In the genomic region with DNA sequence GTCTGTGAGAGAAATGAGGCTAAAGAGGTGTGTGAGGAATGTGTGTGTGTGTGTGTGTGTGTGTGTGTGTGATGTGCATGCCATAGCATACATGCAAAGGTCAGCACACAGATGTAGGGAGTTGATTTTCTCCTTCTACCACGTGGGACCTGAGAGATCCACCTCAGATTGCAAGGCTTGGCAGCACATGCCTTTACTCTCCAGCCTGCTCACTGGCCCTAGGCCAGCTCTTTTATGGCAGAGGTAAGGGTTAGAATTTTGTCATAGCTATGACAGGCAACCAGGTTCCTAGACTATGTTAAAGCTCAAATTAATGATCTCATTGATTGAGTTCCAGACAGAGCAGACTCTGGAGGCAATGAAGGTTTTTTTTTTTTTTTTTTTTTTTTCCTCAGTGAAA, we compare ENCODE assay signal across 27 mouse cellular contexts. TPM values are rescaled to one million over a fixed set of nuclear protein-coding genes. Genes with fewer than 3 reads are reported as not detected.
DNase-seq lines count a peak whose midpoint lies in the region; ATAC-seq and TF ChIP-seq lines count a peak whose summit lies in the region.
"Had no signal": no experiment of that assay in that cellular context is flagged by ENCODE, and none has a peak within 500 bp of the region (broad histone marks: within the 10 kb centered on the region; RNA-seq: fewer than 3 reads in every experiment).

No protein-coding gene starts in this region.

- no peak for TF ChIP-seq CTCF in intestine, postnatal 0 days (IDR thresholded peaks at IDR 0.05; ENCODE audit: low read depth)

- H3K4me3 ChIP-seq in hindbrain, embryonic 14.5 days (replicated peaks; ENCODE audit: low read length): no peak overlapping the region
- no peak overlapping the region for H3K4me3 ChIP-seq in hindbrain, embryonic 12.5 days
- H3K4me3 ChIP-seq in lung, embryonic 15.5 days: no peak overlapping the region
- no peak overlapping the region for H3K4me3 ChIP-seq in intestine, postnatal 0 days (ENCODE audit: low read depth, low read length)
- H3K4me3 ChIP-seq: heart, embryonic 15.5 days; layer of hippocampus, adult 2 months; liver, embryonic 13.5 days; midbrain, embryonic 10.5 days; myocyte; neural tube, embryonic 15.5 days had no signal

- H3K27ac ChIP-seq in hindbrain, embryonic 14.5 days: no peak overlapping the region
- no peak overlapping the region for H3K27ac ChIP-seq in hindbrain, embryonic 12.5 days
- no peak overlapping the region for H3K27ac ChIP-seq in lung, embryonic 15.5 days
- no peak overlapping the region for H3K27ac ChIP-seq in intestine, postnatal 0 days (ENCODE audit: low read depth, low read length)
- H3K27ac ChIP-seq: heart, embryonic 15.5 days; hindbrain, postnatal 0 days; layer of hippocampus, adult 2 months; liver, embryonic 13.5 days; midbrain, embryonic 10.5 days; neural tube, embryonic 15.5 days had no signal

- H3K4me2 ChIP-seq in hindbrain, embryonic 14.5 days (replicated peaks): no peak overlapping the region
- no peak overlapping the region for H3K4me2 ChIP-seq in hindbrain, embryonic 12.5 days (replicated peaks)
- no peak overlapping the region for H3K4me2 ChIP-seq in lung, embryonic 15.5 days
- H3K4me2 ChIP-seq in intestine, postnatal 0 days (replicated peaks; ENCODE audit: low read depth): no peak overlapping the region
- H3K4me2 ChIP-seq: heart, embryonic 15.5 days; liver, embryonic 13.5 days; neural tube, embryonic 15.5 days had no signal

- H3K4me1 ChIP-seq in hindbrain, embryonic 14.5 days (replicated peaks; ENCODE audit: control insufficient read depth, insufficient read depth, low read length): peaks cover 15% of the 10 kb centered on the region; the same call in 1 of the 2 replicates
- H3K4me1 ChIP-seq in hindbrain, embryonic 12.5 days: peaks cover 17% of the 10 kb centered on the region
- peaks cover 35% of the 10 kb centered on the region for H3K4me1 ChIP-seq in lung, embryonic 15.5 days
- H3K4me1 ChIP-seq in intestine, postnatal 0 days (replicated peaks; ENCODE audit: control insufficient read depth, insufficient read depth, low read length): no peaks in the 10 kb centered on the region

- WGBS in hindbrain, embryonic 14.5 days: 63% methylated on average over 1 of the region's 1 CpGs
- 54% methylated on average over 1 of the region's 1 CpGs for WGBS in hindbrain, embryonic 12.5 days
- WGBS in lung, embryonic 15.5 days: 6% methylated on average over 1 of the region's 1 CpGs
- WGBS in intestine, postnatal 0 days: 38% methylated on average over 1 of the region's 1 CpGs

- H3K27me3 ChIP-seq in hindbrain, embryonic 14.5 days (ENCODE audit: control insufficient read depth, insufficient read depth, low read length): no peaks in the 10 kb centered on the region
- H3K27me3 ChIP-seq in hindbrain, embryonic 12.5 days: no peaks in the 10 kb centered on the region
- H3K27me3 ChIP-seq in lung, embryonic 15.5 days: no peaks in the 10 kb centered on the region
- no peaks in the 10 kb centered on the region for H3K27me3 ChIP-seq in intestine, postnatal 0 days (replicated peaks; ENCODE audit: control insufficient read depth, insufficient read depth, low read length)
- H3K27me3 ChIP-seq: heart, embryonic 15.5 days; liver, embryonic 13.5 days; neural tube, embryonic 15.5 days had no signal

- no peaks in the 10 kb centered on the region for H3K9me3 ChIP-seq in hindbrain, embryonic 14.5 days (ENCODE audit: control insufficient read depth, low read length)
- no peaks in the 10 kb centered on the region for H3K9me3 ChIP-seq in hindbrain, embryonic 12.5 days (replicated peaks)
- no peaks in the 10 kb centered on the region for H3K9me3 ChIP-seq in lung, embryonic 15.5 days
- H3K9me3 ChIP-seq in intestine, postnatal 0 days (ENCODE audit: control insufficient read depth): no peaks in the 10 kb centered on the region
- H3K9me3 ChIP-seq: heart, embryonic 15.5 days; liver, embryonic 13.5 days; midbrain, embryonic 10.5 days; neural tube, embryonic 15.5 days had no signal

- H3K36me3 ChIP-seq in hindbrain, embryonic 14.5 days (replicated peaks; ENCODE audit: control insufficient read depth, insufficient read depth): no peaks in the 10 kb centered on the region
- no peaks in the 10 kb centered on the region for H3K36me3 ChIP-seq in hindbrain, embryonic 12.5 days
- no peaks in the 10 kb centered on the region for H3K36me3 ChIP-seq in lung, embryonic 15.5 days
- no peaks in the 10 kb centered on the region for H3K36me3 ChIP-seq in intestine, postnatal 0 days (ENCODE audit: control insufficient read depth, insufficient read depth)
- H3K36me3 ChIP-seq: heart, embryonic 15.5 days; liver, embryonic 13.5 days; midbrain, embryonic 10.5 days; neural tube, embryonic 15.5 days had no signal

- ATAC-seq in hindbrain, embryonic 14.5 days (ENCODE audit: low FRiP score): 0 out of 2 replicates have a peak, but pooled peaks have one; percentile 51
- ATAC-seq in hindbrain, embryonic 12.5 days (ENCODE audit: low FRiP score): no peak
- peak; percentile 47; the same call in 1 of the 2 replicates for ATAC-seq in lung, embryonic 15.5 days (ENCODE audit: borderline replicate concordance, extremely low read depth, low FRiP score, low TSS enrichment)
- peak; percentile 26; the same call in 1 of the 2 replicates for ATAC-seq in intestine, postnatal 0 days
- ATAC-seq: forebrain, embryonic 16.5 days; hindbrain, postnatal 0 days; midbrain, embryonic 16.5 days had no signal

- no peak overlapping the region for H3K9ac ChIP-seq in hindbrain, embryonic 14.5 days
- no peak overlapping the region for H3K9ac ChIP-seq in hindbrain, embryonic 12.5 days
- H3K9ac ChIP-seq in lung, embryonic 15.5 days: no peak overlapping the region
- no peak overlapping the region for H3K9ac ChIP-seq in intestine, postnatal 0 days (ENCODE audit: low read depth, low read length)
- H3K9ac ChIP-seq: heart, embryonic 15.5 days; liver, embryonic 13.5 days; neural tube, embryonic 15.5 days had no signal

- peak; percentile 25 for DNase-seq in adrenal gland, postnatal 10 days
- no peak for DNase-seq in adrenal gland, adult 18-20 months (ENCODE audit: low spot score in 2 of 2)
- DNase-seq in hindbrain, embryonic 14.5 days (ENCODE audit: low spot score): no peak
- DNase-seq in lung, postnatal 14 days: no peak
- no peak for DNase-seq in heart, adult 18-20 months
- DNase-seq: adrenal gland, postnatal 25 days; cerebellum, adult 9-10 months; gastrocnemius, postnatal 25 days; heart, postnatal 36 days; kidney, adult 18-20 months; kidney, postnatal 10 days; liver, embryonic 13.5 days; lung, postnatal 10 days; right cerebral cortex, adult 18-20 months; right cerebral cortex, postnatal 4 days; thymus, postnatal 14 days had no signal

RNA-seq across cellular contexts. Expression of a gene that starts 33.1 kb away (rescaled TPM):
- 10 to 100 TPM; 14.9 to 18.7 TPM for total RNA-seq in adrenal gland, postnatal 10 days (2021)
- 10 to 100 TPM; 16.9 to 22.8 TPM for total RNA-seq in adrenal gland, adult 18-20 months (2021)
- 79.2 and 80.1 TPM in 2 replicates for polyA plus RNA-seq in hindbrain, embryonic 14.5 days (2014; fragmentation: Nextera tagmentation; extraction: Ambion mirVana)
- 64.7 and 66.0 TPM in 2 replicates for polyA plus RNA-seq in hindbrain, embryonic 12.5 days (2016; fragmentation: Nextera tagmentation; extraction: Ambion mirVana)
- 41.0 and 42.5 TPM in 2 replicates for polyA plus RNA-seq in lung, embryonic 15.5 days (2015; fragmentation: Nextera tagmentation; extraction: Ambion mirVana)
- 8.1 and 8.2 TPM in 2 replicates for polyA plus RNA-seq in intestine, postnatal 0 days (2015; fragmentation: Nextera tagmentation; extraction: Ambion mirVana)
- 1 to 10 TPM; 8.7 to 8.9 TPM for total RNA-seq in heart, adult 18-20 months (2021)
